Mouse (Mus musculus) neural tube, embryonic 10.5 days (tissue): Measurements from ENCODE around the gene Tec.

Experiments used
- DNase-seq: peaks from one replicate; pipeline ENCODE4 v3.0.0-alpha.2; 2017; ENCODE audit warnings: low spot score; ENCODE audit errors: extremely low spot score

The Tec gene

DNA sequence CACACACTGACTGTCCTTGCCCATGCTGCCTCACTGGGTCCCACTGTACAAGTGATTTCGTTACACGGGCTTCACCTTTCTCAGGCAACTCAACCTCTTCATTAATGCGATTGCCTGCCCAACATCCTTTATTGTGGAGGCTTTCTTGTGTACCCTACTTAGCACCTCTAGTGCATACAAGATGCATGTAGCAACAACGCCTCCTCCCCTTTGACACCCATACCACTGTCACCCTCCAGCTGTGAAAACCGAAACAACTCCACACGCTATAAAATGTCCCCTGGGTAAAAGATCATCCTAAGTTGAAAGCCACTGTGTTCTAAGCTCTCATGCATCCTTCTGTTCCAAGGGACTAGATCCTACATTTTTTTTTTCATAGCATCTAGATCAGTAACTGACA is 125.2 kb downstream of the Tec start:
- no peak for DNase-seq

DNA sequence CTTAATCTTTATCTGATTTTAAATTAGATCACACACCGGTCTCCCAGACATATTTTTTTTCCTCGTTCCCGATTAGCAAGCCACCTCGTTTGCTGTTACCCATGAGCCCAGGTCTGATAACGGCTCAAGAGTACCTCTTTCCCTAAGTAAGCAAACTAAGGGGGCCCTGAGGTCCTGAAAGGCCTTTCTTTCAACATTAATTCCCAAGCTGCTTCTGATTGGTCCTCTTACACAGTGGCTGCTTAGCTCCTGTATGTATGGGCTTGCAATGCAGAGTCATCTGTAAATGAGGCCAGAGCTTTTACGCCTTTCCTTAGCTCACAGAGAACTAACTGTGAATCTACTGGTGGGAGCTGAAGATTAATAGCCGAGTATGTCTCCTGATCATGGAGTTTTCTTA is 131.4 kb downstream of the Tec start:
- DNase-seq = no peak

- no peak for DNase-seq
Observed at GRCm38 (mm10) chr5:72736437-72736836, 131.8 kb downstream of the Tec start.

GRCm38 (mm10) chr5:72735763-72736162 is 132.5 kb downstream of the Tec start:
- no peak for DNase-seq

- DNase-seq = no peak
Observed at GRCm38 (mm10) chr5:72732885-72733284, 135.4 kb downstream of the Tec start.

DNA sequence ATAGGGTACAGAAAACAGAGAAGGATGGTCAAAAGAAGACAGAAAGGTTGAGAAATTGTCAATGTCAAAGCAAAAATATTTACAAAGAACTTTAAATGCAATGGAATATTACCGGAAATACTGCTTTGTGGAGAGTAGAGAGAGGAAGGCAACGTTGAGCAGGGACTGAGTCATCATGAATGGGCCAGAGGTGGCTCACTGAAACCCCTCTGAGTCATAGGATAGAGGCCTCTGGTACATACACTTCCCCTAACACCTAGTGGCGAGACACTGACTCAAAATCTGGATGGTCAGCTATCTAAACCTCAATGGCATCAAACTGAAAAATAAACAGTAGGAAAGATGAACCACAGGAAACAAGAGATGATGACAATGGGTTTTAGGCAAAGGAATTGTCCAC is 142.9 kb downstream of the Tec start:
- DNase-seq = no peak

- no peak for DNase-seq
Observed at GRCm38 (mm10) chr5:72723429-72723828, 144.9 kb downstream of the Tec start.

DNA sequence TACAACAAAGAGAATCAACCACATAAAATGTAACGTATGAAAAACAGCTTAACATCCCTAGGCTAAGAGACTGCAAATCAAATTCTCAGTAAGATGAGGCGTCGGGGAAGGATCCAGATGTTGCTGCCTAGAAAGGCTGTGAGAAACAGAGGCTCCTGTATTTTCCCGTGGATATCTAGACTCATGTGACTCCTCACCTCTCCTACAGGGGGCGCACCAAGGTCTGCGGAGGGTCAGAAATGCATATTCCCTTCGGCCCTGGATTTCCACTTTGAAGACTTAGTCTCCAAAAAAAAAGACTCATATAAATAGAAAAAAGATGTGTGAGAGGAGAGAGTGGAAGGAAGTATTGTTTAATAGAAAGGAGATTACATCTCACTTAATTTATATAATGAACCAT is 147.7 kb downstream of the Tec start:
- no peak for DNase-seq

DNA sequence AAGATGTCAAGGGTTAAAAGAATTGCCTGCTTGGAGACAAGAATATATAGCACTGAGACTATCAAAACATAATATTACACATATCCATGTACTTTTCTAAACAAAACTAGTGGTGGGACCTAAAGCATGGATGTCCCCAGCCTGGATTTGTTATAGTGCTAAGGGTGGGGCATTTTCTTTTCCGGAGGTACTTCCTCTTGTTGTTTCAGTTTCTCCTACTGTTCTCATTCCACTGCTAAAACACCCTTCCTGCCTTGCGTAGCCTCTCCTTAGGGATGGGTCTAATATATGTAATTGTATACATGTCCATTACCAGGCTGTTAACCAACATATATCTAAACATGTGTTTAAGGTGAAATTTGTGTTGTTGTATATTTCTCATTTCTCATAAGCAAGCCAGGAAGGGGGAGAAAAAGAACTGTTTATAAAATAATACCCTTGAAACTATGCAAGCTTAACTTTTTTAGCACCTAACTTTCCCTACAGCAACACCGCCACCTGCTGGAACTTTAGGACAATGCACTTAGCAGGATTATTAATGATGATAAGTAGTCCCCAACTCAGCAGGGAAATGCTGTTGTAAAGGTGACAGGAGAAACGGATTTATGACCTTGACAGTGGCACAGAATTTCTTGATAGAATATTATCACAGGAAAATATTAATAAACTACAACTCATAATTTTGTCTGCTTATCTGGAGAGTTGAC is 157.6 kb downstream of the Tec start:
- peak; percentile 56 for DNase-seq

- no peak for DNase-seq
Observed at GRCm38 (mm10) chr5:72709976-72710375, 158.3 kb downstream of the Tec start.

- DNase-seq = no peak
Observed at GRCm38 (mm10) chr5:72709451-72709850, 158.8 kb downstream of the Tec start.

DNA sequence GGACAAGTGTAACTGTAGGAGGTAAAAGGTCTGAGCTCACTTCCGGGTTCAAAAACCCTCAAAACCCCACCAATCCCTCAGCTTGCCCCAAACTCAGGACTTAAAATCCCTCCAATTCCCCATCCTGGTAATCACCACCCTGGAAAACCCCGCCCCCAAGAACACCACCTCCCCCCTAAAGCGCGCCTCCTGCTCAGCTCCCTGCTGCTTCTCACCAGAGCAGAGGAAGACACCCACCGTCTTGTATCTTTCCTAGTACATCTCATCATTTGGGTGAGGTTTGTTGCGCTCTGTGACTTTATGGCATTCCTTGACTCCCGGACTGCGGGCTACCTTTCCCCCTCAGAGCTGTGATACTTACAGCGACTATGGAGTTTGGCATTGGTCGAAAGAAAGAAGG is 161.6 kb downstream of the Tec start:
- no peak for DNase-seq

- no peak for DNase-seq
Observed at GRCm38 (mm10) chr5:72706095-72706494, 162.2 kb downstream of the Tec start.
